Mouse (Mus musculus) kidney, postnatal 0 days (tissue): ENCODE results near the gene Mrpl55. TPM values are rescaled to one million over a fixed set of nuclear protein-coding genes. Genes with fewer than 3 reads are reported as not detected.

Experiments
- ATAC-seq: fragments of 200-750 bp; cut with Nextera tagmentation; replicated peaks from 2 replicates; pipeline ENCODE4 v1.8.0; 2017; ENCODE audit warnings: low read depth, moderate number of reproducible peaks, moderate TSS enrichment, moderate library complexity; ENCODE audit not compliant: low FRiP score
- DNase-seq: peaks from one replicate; pipeline ENCODE4 v3.0.0-alpha.2; 2016; ENCODE audit warnings: low spot score
- H3K27ac ChIP-seq: fragments of 300-500 bp; sonication (generic); 2 replicates; pipeline ENCODE4 v1.5.1; 2014; ENCODE audit warnings: mild to moderate bottlenecking
- H3K27me3 ChIP-seq: fragments of 300-500 bp; sonication (generic); 2 replicates; pipeline ENCODE4 v1.6.1; 2014; ENCODE audit warnings: low read length, mixed read lengths; ENCODE audit not compliant: insufficient read depth
- H3K36me3 ChIP-seq: fragments of 300-500 bp; sonication (generic); 2 replicates; pipeline ENCODE4 v1.6.1; 2014; ENCODE audit warnings: low read length, mixed read lengths; ENCODE audit not compliant: insufficient read depth
- H3K4me1 ChIP-seq: fragments of 300-500 bp; sonication (generic); replicated peaks from 2 replicates; pipeline ENCODE4 v1.6.1; 2014; ENCODE audit warnings: antibody characterized with exemption, low read length, mixed read lengths; ENCODE audit not compliant: insufficient read depth
- H3K4me2 ChIP-seq: fragments of 300-500 bp; sonication (generic); 2 replicates; pipeline ENCODE4 v1.6.1; 2014; ENCODE audit warnings: mild to moderate bottlenecking, low read length, moderate library complexity, mixed read lengths
- H3K4me3 ChIP-seq: fragments of 300-500 bp; sonication (generic); replicated peaks from 2 replicates; pipeline ENCODE4 v1.5.1; 2014; ENCODE audit warnings: low read depth, low read length
- H3K9ac ChIP-seq: fragments of 300-500 bp; sonication (generic); 2 replicates; pipeline ENCODE4 v1.6.1; 2014; ENCODE audit warnings: low read depth, low read length
- H3K9me3 ChIP-seq: fragments of 300-500 bp; sonication (generic); replicated peaks from 2 replicates; pipeline ENCODE4 v1.6.1; 2016; ENCODE audit warnings: low read length, inconsistent platforms, mixed read lengths
- CTCF ChIP-seq: IDR thresholded peaks from 2 replicates; pipeline ENCODE4 v1.5.1; 2016; ENCODE audit warnings: antibody characterized with exemption, low read depth, mild to moderate bottlenecking, moderate library complexity
- WGBS: fragments of 180-500 bp; shearing (Covaris S2); extraction: QIAGEN DNeasy Blood & Tissue Kit; methylation state at CpG from one replicate; pipeline ENCODE4 v1.1.7; 2014; 5-methylcytosine and 5-hydroxymethylcytosine counted together
- polyA plus RNA-seq: library from polyadenylated mRNA; unstranded; fragments of >200 nt; fragmentation: Nextera tagmentation; extraction: Ambion mirVana; gene quantifications from 2 replicates; pipeline ENCODE4 v1.2.1, GENCODE M21; 2015

The Mrpl55 gene
- polyA plus RNA-seq, 1 experiment from 2014 or later, result 112 TPM

- no peak for TF ChIP-seq CTCF
- H3K9ac ChIP-seq, result no peak overlapping the region
- no peak overlapping the region for H3K4me3 ChIP-seq
- no peak for ATAC-seq
- H3K4me1 ChIP-seq, result no peaks in the 10 kb centered on the region; the same call in 1 of the 2 replicates
- DNase-seq, result no peak
- H3K36me3 ChIP-seq, result no peaks in the 10 kb centered on the region
- no peaks in the 10 kb centered on the region for H3K27me3 ChIP-seq
- 12% methylated on average over 3 of the region's 3 CpGs for WGBS
- H3K27ac ChIP-seq, result no peak overlapping the region
- H3K4me2 ChIP-seq, result no peak overlapping the region
- H3K9me3 ChIP-seq, result no peaks in the 10 kb centered on the region
Measured at GRCm38 (mm10) chr11:59241841-59242240, 39.6 kb downstream of the Mrpl55 start.

GRCm38 (mm10) chr11:59243856-59244255, 41.6 kb downstream of the Mrpl55 start:
- no peaks in the 10 kb centered on the region for H3K36me3 ChIP-seq
- TF ChIP-seq CTCF, result no peak
- H3K27ac ChIP-seq, result no peak overlapping the region
- H3K4me1 ChIP-seq, result no peaks in the 10 kb centered on the region; the same call in 1 of the 2 replicates
- DNase-seq (no peak), ATAC-seq (no peak)
- H3K9ac ChIP-seq, result no peak overlapping the region
- no peak overlapping the region for H3K4me2 ChIP-seq
- H3K9me3 ChIP-seq, result no peaks in the 10 kb centered on the region
- H3K4me3 ChIP-seq, result no peak overlapping the region
- 12% methylated on average over 6 of the region's 6 CpGs for WGBS
- H3K27me3 ChIP-seq, result no peaks in the 10 kb centered on the region

- WGBS, result 53% methylated on average over 10 of the region's 10 CpGs
- Histone ChIP-seq H3K4me2 (no peak overlapping the region), H3K36me3 (no peaks in the 10 kb centered on the region), H3K27ac (no peak overlapping the region), H3K4me3 (no peak overlapping the region), H3K27me3 (no peaks in the 10 kb centered on the region), H3K9ac (no peak overlapping the region), H3K9me3 (no peaks in the 10 kb centered on the region), H3K4me1 (no peaks in the 10 kb centered on the region)
- DNase-seq (no peak), ATAC-seq (no peak)
- TF ChIP-seq CTCF, result no peak
Measured at GRCm38 (mm10) chr11:59248101-59248500, 45.8 kb downstream of the Mrpl55 start.

Other genes starting within 250 kb of the Mrpl55 start
- 40.9 and 41.2 TPM in 2 replicates for gene Hist3h2a, start 247.8 kb upstream of the Mrpl55 start, polyA plus RNA-seq
- gene Trim17, start 247.8 kb upstream of the Mrpl55 start, polyA plus RNA-seq, result 0.32 and 0.37 TPM in 2 replicates
- 16.3 and 16.7 TPM in 2 replicates for gene Trim11, start 224.4 kb upstream of the Mrpl55 start, polyA plus RNA-seq
- gene Obscn, start 66.1 kb upstream of the Mrpl55 start, polyA plus RNA-seq, result 0.20 and 0.26 TPM in 2 replicates
- 6.5 and 6.9 TPM in 2 replicates for gene Iba57, start 38.7 kb upstream of the Mrpl55 start, polyA plus RNA-seq
- 1.2 TPM in 2 replicates for gene Gjc2, start 19.3 kb upstream of the Mrpl55 start, polyA plus RNA-seq
- gene Guk1, start 10.3 kb upstream of the Mrpl55 start, polyA plus RNA-seq, result 127 and 135 TPM in 2 replicates
- gene 2310033P09Rik, start 5.8 kb downstream of the Mrpl55 start, polyA plus RNA-seq, result 33.9 and 35.0 TPM in 2 replicates
- 670 and 713 TPM in 2 replicates for gene Arf1, start 25.8 kb downstream of the Mrpl55 start, polyA plus RNA-seq
- not detected in 2 replicates for gene Wnt3a, start 88.3 kb downstream of the Mrpl55 start, polyA plus RNA-seq
- gene Wnt9a, start 104.4 kb downstream of the Mrpl55 start, polyA plus RNA-seq, result 1.0 and 1.1 TPM in 2 replicates
- gene Prss38, start 173.2 kb downstream of the Mrpl55 start, polyA plus RNA-seq, result not detected in 2 replicates
- 9.2 and 9.4 TPM in 2 replicates for gene Jmjd4, start 247.6 kb downstream of the Mrpl55 start, polyA plus RNA-seq
- 90.6 and 98.3 TPM in 2 replicates for gene Snap47, start 248.7 kb downstream of the Mrpl55 start, polyA plus RNA-seq